Mouse (Mus musculus) adrenal gland, postnatal 14 days (tissue): ENCODE measurements around the gene Ugp2. TPM values are rescaled to one million over a fixed set of nuclear protein-coding genes. Genes with fewer than 3 reads are reported as not detected.
A peak's percentile ranks its signal among the peaks of the same experiment; 100 is the strongest.

Experiments
- DNase-seq: peaks from one replicate; pipeline ENCODE4 v3.0.0; 2021; ENCODE audit warnings: mixed read lengths
- long read RNA-seq, 2 experiments: library from polyadenylated mRNA; stranded (forward); transcript quantifications; one replicate each; pipeline ENCODE4 v2.0.0; 2021
- total RNA-seq: library from RNA; stranded (reverse); gene quantifications from 2 replicates; pipeline ENCODE4 v1.2.3, GENCODE M21; 2021

Ugp2 gene
- total RNA-seq, result 71.8 and 91.9 TPM in 2 replicates
- long read RNA-seq, experiment 1, transcript Ugp2-201 (10 exons, 2,044 nt), result minor isoform, 58 of 135 reads
- long read RNA-seq, experiment 1, transcript Ugp2-202 (10 exons, 2,683 nt), result major isoform, 70 of 135 reads
- long read RNA-seq, experiment 1, partial matches to known transcripts, result 4 of 135 reads
- long read RNA-seq, experiment 1, other reads (novel, unspliced or antisense), result 3 of 135 reads
- long read RNA-seq, experiment 2, transcript Ugp2-202 (10 exons, 2,683 nt), result major isoform, 59 of 110 reads
- long read RNA-seq, experiment 2, transcript Ugp2-201 (10 exons, 2,044 nt), result minor isoform, 47 of 110 reads
- long read RNA-seq, experiment 2, partial matches to known transcripts, result 2 of 110 reads
- long read RNA-seq, experiment 2, other reads (novel, unspliced or antisense), result 2 of 110 reads

DNA sequence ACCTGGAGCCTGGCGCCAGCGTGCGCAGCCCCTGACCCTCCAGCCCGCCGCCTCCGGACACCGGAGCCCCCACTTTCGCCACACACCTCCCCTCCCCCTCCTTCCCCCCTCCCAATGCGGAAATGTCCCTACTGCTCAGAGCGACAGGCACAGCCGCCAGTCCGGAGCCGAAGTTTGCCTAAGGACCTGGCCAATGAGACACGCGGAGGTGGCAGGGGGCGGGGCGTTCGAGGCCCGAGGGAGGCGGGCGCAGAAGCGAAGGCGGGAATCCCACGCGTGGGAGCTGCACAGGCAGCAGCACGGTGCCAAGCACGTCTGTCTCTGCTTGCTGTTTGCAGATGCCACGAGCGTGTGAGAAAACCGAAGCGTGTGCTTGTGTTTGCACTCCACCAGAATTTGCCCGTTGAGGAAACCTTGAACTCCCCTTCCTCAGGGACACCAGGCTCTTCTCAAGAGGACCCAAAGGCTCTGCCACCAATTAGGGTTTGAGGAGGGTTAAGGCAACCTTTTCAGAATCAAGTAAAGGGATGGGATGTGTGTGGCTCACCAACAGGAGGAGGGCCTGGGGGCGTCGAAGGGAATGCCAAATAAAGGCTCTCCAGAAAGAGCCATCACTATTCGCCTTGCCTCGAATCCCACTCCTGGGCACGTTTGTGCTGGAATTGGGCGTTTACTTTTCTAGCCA is at the start of gene Ugp2:
TSS of gene Ugp2 (minus strand) at position 80 of the 685 bp plus-strand sequence.
- peak; percentile 100 for DNase-seq

GRCm38 (mm10) chr11:21414911-21415381 is 43.9 kb upstream of the Ugp2 start:
- DNase-seq, result peak; percentile 14

DNA sequence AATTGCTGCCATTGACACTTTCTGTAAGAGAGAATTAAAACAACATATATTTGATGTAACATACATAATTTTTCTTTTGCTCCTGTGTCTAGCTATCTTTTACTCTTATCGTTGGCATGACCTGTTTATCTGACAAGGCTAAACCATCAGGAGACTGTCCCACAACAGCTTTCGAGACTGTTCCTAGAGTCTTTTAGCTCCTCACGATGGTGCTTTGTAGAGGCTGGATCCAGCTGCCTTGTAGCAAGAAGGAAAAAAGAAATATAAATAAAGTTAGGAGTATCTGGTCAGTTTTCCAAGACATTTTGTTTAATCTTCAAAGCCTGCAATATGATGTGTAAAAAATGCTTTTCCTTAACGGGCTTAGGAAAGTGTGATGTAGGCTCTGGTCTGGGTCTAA is 35.7 kb upstream of the Ugp2 start:
- no peak for DNase-seq

DNA sequence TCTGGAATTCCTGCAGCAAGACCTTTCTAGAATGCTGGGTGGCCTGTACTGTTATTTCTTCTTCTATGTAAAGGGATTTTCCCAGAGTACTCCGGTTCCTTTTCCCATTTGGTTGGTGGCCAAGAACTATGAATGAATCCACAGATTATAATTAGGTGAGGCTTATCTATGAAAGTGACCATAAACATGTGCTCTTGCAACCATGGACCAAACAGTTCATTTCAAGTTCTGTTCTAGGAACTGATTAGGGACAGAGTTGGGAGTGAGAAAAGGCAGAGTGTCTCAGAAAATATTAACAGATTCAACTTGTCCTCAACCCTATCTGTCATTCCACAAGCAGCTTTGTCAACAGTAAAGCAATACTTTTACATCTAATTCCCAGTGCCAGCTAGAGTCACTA is 35.1 kb upstream of the Ugp2 start:
- no peak for DNase-seq

DNA sequence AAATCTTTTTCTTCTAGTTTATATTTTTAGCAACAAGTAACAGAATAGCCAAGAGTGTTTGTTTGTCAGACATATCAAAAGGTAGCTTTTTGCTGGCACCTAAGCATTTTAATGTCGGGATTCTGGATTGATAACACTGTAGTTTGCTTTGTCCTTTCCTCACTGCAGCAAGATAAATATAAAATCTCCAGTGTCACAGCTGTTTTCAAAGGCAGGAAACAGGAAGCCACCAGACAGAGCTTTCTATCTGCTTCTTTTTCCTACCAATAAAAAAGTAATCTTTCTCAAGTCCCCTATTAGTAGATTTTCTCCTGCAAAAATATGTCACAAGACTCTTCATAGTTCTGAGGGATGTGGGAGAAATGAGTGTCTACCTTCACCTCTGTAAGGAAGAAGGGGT is 32.9 kb upstream of the Ugp2 start:
- no peak for DNase-seq

DNA sequence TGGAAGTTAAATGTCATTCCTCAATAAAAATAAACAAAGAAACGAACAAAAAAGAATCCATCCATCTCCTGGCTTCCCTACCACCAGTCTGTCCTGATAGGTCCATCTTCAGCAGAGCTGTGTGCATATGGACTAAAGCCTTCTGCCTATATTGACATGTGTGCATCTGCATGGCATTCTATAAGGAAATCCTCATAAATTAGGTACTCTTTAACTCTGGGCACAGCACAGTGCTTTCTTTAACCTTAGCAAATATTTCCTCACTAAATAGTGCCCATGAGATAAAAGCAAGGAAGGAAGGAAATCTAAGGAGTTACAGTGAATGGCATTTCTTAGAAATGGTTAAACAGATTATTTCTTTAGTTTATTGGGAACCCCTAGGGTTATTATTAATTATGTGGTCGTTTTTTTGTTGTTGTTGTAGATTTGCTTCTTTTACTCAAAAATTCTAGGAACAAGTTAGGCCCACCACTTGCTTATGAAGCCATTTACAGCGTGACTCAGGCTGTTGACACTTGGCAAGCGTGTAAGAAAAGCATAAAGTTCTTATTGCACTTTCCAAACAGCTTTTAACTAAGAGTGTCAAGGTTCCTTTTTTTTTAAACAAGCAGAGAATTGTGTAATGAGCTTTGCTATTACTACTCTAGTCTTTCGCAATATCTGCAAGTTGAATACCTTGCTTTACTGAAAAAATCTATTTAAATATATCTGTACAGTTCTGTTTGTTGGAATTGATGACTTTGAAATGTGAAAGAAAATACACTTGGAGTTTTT is 31.7 kb upstream of the Ugp2 start:
- DNase-seq, result peak; percentile 16

DNA sequence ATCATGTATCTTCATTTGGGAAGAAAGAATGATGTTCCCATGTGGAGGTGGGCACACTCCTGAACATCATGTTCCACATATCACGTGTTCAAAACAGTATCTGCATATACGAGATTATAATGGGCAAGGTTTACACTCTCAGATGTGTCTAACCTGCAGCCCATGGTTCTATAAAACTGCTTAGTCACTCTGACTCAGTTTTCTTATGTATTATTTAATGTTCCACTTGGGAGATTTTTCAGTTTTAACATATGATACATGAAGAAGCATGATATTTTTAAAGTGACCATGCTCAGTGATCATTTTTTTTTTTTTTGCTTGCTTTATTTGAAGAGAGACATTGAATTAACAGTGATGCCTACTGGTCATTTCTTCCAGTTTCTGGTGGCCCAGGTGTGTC is 30.2 kb upstream of the Ugp2 start:
- no peak for DNase-seq

DNA sequence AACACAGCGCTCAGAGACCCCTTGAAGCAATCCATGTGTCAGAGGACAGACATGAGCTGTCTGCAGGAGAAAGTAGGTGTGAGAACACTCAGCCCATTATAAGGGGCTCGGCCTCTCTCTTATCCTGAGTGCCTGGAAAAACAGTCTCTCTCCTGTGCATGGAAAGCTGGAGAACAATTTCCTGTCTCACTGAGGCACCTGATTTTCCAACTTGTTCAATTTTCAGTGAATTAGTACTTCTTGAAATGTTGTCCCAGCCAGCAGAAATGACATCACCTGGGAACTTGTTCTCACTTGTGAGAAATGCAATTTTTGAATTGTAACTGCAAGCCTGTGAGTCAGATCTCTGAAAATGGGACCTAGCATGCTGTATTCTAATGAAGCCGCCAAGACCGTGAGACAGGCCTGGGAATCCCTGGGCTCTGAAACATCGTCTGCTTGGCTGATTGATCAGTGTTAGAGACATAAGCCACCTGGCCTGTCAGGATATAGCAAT is 28.2 kb upstream of the Ugp2 start:
- DNase-seq, result no peak

DNA sequence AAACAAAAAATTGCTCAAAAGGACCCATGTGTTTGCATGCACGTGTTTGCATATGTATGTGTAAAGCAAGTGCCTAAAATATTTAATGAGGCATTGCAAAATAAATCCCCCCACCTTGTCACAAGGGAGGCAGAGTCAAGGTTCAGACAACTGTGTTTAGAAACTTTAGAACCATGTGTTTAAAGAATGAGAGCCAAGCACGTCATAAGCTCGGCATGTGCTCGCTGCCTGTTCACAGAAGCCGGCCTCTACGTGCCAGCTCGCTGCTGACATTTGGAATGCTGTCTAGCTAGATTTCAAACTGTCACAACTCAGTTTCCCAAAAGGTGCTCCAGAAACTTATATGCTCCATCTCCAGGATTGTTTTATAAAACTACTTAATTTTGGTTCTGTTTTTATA is 27.5 kb upstream of the Ugp2 start:
- peak; percentile 31 for DNase-seq

DNA sequence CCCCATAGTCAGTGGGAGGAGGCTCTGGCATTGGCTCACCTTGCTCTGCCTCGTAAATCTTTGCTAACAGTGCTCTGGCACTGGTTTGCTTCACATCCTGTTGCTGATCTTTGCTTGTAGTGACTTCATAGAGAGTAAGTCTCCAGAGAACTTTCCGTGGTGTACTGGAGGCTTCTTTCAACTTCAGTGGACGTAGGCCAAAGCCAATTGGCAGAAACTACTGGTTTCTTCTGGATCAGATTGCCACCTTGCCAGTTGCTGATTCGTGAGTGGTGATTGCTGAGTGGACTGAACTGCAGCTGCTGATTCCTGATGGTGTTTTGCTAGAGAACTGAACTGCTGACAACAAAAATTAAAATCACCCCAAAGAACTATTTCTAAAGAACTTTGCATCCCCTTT is 15.8 kb upstream of the Ugp2 start:
- DNase-seq, result no peak

DNA sequence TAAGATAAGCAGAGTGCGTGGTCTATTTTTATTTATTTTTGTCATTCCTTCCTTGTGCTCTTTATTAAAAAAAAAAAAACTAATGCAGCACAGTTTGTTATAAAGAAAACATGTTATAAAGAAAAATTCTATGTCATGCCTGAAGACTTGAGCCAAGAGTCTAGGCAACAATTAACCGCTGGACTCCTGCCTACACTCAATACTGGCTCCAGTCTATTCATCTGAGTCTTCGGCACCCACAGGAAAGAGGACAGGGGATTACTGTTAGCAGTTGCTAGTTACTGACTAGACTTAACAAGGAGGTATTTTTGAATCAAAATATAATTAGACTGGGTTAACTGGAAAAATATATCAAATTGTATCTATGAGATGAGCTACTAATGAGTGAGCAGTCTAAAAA is 3.1 kb upstream of the Ugp2 start:
- DNase-seq, result no peak

- DNase-seq, result peak; percentile 88
These were observed 441 bp downstream of the Ugp2 start for GRCm38 (mm10) chr11:21370399-21371121.

- DNase-seq, result peak; percentile 4
These were observed 1.6 kb downstream of the Ugp2 start for GRCm38 (mm10) chr11:21369248-21370016.

DNA sequence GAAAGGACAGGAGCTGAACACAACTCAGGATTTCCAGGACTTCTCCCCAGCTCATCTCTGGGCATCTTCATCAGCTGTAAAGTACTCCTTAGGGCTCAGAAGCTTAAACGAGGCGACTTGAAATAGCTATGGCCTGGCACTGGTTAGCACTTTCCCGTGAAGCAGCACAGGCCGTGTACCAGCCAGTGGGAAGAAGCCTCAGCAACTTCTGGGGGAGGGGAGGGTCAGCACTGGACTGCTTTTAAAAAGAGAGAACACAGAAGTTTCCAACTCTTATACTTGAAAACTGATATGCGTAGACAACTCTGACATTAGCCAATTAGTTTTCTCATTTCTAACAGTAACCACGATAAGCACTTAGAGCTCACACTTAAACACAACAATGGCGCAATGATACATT is 2.5 kb downstream of the Ugp2 start:
- DNase-seq, result peak; percentile 9

GRCm38 (mm10) chr11:21363144-21363940 is 7.7 kb downstream of the Ugp2 start:
- peak; percentile 38 for DNase-seq

DNA sequence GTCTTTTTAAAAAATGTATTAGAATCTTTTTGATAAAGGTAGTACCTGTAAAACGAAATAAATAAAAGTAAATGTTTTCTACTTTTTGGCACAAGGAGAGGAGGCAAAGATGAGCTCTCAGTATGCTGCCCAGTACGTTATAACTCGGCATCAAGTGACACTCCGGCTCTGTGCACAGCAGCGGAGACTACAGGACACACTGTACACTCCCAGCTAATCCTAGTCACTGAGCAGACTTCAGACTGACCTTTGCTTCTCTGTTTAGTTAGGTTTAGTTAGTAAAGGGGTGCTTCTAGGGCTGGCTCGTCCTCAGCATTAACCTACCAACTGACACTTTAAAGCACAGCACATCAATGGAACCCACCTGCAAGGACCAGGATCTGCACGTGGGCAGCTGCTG is 19.7 kb downstream of the Ugp2 start:
- DNase-seq, result no peak

DNA sequence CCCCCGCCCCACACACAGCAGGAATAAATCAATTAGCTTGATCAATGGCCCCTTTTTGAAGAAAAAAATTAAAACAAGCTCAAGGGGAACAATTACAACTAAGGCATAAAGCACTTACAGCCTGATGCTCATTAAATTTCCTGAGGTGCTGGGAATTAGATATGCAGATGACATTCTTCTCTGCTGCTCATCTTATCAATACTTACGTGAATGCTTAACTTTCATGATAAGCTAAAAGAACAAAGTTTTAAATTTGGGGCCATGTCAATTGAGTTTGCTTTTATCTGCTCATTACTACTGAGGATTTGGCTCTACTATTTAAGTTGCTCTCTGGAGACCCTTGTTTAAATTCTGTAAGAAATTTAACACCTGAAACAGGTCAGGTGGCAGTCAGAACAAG is 22.1 kb downstream of the Ugp2 start:
- no peak for DNase-seq

GRCm38 (mm10) chr11:21346020-21346419 is 25.0 kb downstream of the Ugp2 start:
- DNase-seq, result no peak

DNA sequence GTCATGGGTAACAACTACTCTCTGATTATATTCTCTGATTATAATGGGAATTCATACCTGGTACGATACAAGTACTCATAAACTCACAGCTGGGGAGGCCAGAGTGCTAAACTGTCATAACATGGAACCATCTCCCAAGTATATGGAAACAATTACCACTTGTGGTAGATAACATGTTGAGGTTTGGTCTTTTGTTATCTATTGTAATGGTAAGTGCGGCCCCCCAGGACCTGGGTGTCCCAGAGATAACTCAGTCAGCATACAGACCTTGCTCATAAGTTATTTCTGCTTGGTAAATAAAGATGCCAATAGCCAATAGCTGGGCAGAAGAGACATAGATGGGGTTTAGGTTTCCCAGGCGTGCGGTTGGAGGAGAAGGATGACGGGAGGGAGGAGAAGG is 27.5 kb downstream of the Ugp2 start:
- no peak for DNase-seq

GRCm38 (mm10) chr11:21339088-21339487 is 31.9 kb downstream of the Ugp2 start:
- DNase-seq, result no peak
